ENCODE assay signal across 14 mouse cellular contexts in genomic region chr1:169060627-169061026, GRCm38 (mm10).
DNase-seq lines count a peak whose midpoint lies in the region; ATAC-seq lines count a peak whose summit lies in the region.
"Had no signal": no experiment of that assay in that cellular context is flagged by ENCODE, and none has a peak within 500 bp of the region (broad histone marks: within the 10 kb centered on the region; RNA-seq: fewer than 3 reads in every experiment).

No protein-coding gene starts in this region.

- H3K4me3 ChIP-seq in forebrain, embryonic 13.5 days = no peak overlapping the region
- H3K4me3 ChIP-seq in forebrain, embryonic 12.5 days (replicated peaks) = no peak overlapping the region
- no peak overlapping the region for H3K4me3 ChIP-seq in midbrain, embryonic 11.5 days (ENCODE audit: low read depth, low read length)
- H3K4me3 ChIP-seq in midbrain, embryonic 10.5 days = no peak overlapping the region
- H3K4me3 ChIP-seq in midbrain, embryonic 14.5 days (replicated peaks; ENCODE audit: low read depth, low read length) = no peak overlapping the region
- H3K4me3 ChIP-seq in intestine, embryonic 15.5 days (replicated peaks) = no peak overlapping the region
- H3K4me3 ChIP-seq: hindbrain, embryonic 10.5 days had no signal

- peaks cover 3% of the 10 kb centered on the region; the same call in 1 of the 2 replicates for H3K4me1 ChIP-seq in forebrain, embryonic 13.5 days
- H3K4me1 ChIP-seq in forebrain, embryonic 12.5 days = 0 out of 2 replicates have a peak, but pooled peaks cover 4% of the 10 kb centered on the region
- H3K4me1 ChIP-seq in midbrain, embryonic 11.5 days (ENCODE audit: control insufficient read depth, insufficient read depth, low read length) = no peaks in the 10 kb centered on the region
- H3K4me1 ChIP-seq in midbrain, embryonic 10.5 days = 0 out of 2 replicates have a peak, but pooled peaks cover 2% of the 10 kb centered on the region
- H3K4me1 ChIP-seq in midbrain, embryonic 14.5 days (ENCODE audit: control insufficient read depth, insufficient read depth, low read length) = 0 out of 2 replicates have a peak, but pooled peaks cover 5% of the 10 kb centered on the region
- H3K4me1 ChIP-seq in intestine, embryonic 15.5 days (replicated peaks) = no peaks in the 10 kb centered on the region

- H3K9ac ChIP-seq in forebrain, embryonic 13.5 days = no peak overlapping the region
- H3K9ac ChIP-seq in forebrain, embryonic 12.5 days = no peak overlapping the region
- H3K9ac ChIP-seq in midbrain, embryonic 11.5 days (ENCODE audit: low read length) = no peak overlapping the region
- no peak overlapping the region for H3K9ac ChIP-seq in midbrain, embryonic 14.5 days (replicated peaks; ENCODE audit: low read length)
- H3K9ac ChIP-seq in intestine, embryonic 15.5 days = no peak overlapping the region

- H3K4me2 ChIP-seq in forebrain, embryonic 13.5 days = no peak overlapping the region
- H3K4me2 ChIP-seq in forebrain, embryonic 12.5 days = no peak overlapping the region
- H3K4me2 ChIP-seq in midbrain, embryonic 11.5 days = no peak overlapping the region
- no peak overlapping the region for H3K4me2 ChIP-seq in midbrain, embryonic 14.5 days (ENCODE audit: low read length)
- H3K4me2 ChIP-seq in intestine, embryonic 15.5 days (replicated peaks) = no peak overlapping the region

- peak; percentile 4 for DNase-seq in midbrain, embryonic 11.5 days (ENCODE audit: low spot score, missing footprints)
- no peak for DNase-seq in midbrain, embryonic 10.5 days (ENCODE audit: low spot score)
- peak; percentile 47 for DNase-seq in midbrain, embryonic 14.5 days
- DNase-seq in urinary bladder, postnatal 36 days (ENCODE audit: low spot score in 2 of 2) = no peak
- DNase-seq: adrenal gland, postnatal 14 days; cerebellum, postnatal 10 days; lung, postnatal 14 days; right cerebral cortex, postnatal 14 days had no signal

- ATAC-seq in forebrain, embryonic 13.5 days = peak; percentile 92
- no peak for ATAC-seq in forebrain, embryonic 12.5 days (ENCODE audit: low FRiP score)
- no peak for ATAC-seq in midbrain, embryonic 11.5 days (ENCODE audit: low FRiP score)
- ATAC-seq in midbrain, embryonic 14.5 days (ENCODE audit: low FRiP score, low TSS enrichment) = no peak; the same call in 1 of the 2 replicates
- no peak for ATAC-seq in megakaryocyte progenitor cell, adult 5-6 weeks (replicated peaks; ENCODE audit: poor library complexity)
- ATAC-seq in intestine, embryonic 15.5 days = no peak

- H3K36me3 ChIP-seq in forebrain, embryonic 13.5 days (ENCODE audit: poor library complexity, severe bottlenecking) = no peaks in the 10 kb centered on the region
- no peaks in the 10 kb centered on the region for H3K36me3 ChIP-seq in forebrain, embryonic 12.5 days (replicated peaks)
- H3K36me3 ChIP-seq in midbrain, embryonic 11.5 days (ENCODE audit: control insufficient read depth, insufficient read depth, low read length) = no peaks in the 10 kb centered on the region
- H3K36me3 ChIP-seq in midbrain, embryonic 10.5 days = no peaks in the 10 kb centered on the region
- H3K36me3 ChIP-seq in midbrain, embryonic 14.5 days (ENCODE audit: control insufficient read depth, insufficient read depth, low read length) = no peaks in the 10 kb centered on the region
- no peaks in the 10 kb centered on the region for H3K36me3 ChIP-seq in intestine, embryonic 15.5 days
- H3K36me3 ChIP-seq: hindbrain, embryonic 10.5 days had no signal

- H3K27me3 ChIP-seq in forebrain, embryonic 13.5 days = no peaks in the 10 kb centered on the region
- H3K27me3 ChIP-seq in forebrain, embryonic 12.5 days = no peaks in the 10 kb centered on the region
- H3K27me3 ChIP-seq in midbrain, embryonic 11.5 days (ENCODE audit: control insufficient read depth, insufficient read depth, low read length) = no peaks in the 10 kb centered on the region
- no peaks in the 10 kb centered on the region for H3K27me3 ChIP-seq in midbrain, embryonic 10.5 days (ENCODE audit: low read depth, poor library complexity, severe bottlenecking)
- no peaks in the 10 kb centered on the region for H3K27me3 ChIP-seq in midbrain, embryonic 14.5 days (ENCODE audit: control insufficient read depth, insufficient read depth, low read length)
- H3K27me3 ChIP-seq in intestine, embryonic 15.5 days (replicated peaks) = no peaks in the 10 kb centered on the region

- WGBS in forebrain, embryonic 13.5 days = 65% methylated on average over 6 of the region's 6 CpGs
- 77% methylated on average over 6 of the region's 6 CpGs for WGBS in forebrain, embryonic 12.5 days
- WGBS in midbrain, embryonic 11.5 days = 82% methylated on average over 6 of the region's 6 CpGs
- 91% methylated on average over 6 of the region's 6 CpGs for WGBS in midbrain, embryonic 10.5 days
- WGBS in midbrain, embryonic 14.5 days = 55% methylated on average over 6 of the region's 6 CpGs
- 80% methylated on average over 6 of the region's 6 CpGs for WGBS in intestine, embryonic 15.5 days

- peak overlapping the region; percentile 75 for H3K27ac ChIP-seq in forebrain, embryonic 13.5 days
- no peak overlapping the region for H3K27ac ChIP-seq in forebrain, embryonic 12.5 days
- H3K27ac ChIP-seq in midbrain, embryonic 11.5 days (ENCODE audit: low read depth, low read length) = no peak overlapping the region
- no peak overlapping the region for H3K27ac ChIP-seq in midbrain, embryonic 10.5 days (replicated peaks)
- no peak overlapping the region for H3K27ac ChIP-seq in midbrain, embryonic 14.5 days (replicated peaks; ENCODE audit: low read depth, low read length)
- no peak overlapping the region for H3K27ac ChIP-seq in intestine, embryonic 15.5 days
- H3K27ac ChIP-seq: hindbrain, embryonic 10.5 days; kidney, postnatal 0 days had no signal

- no peaks in the 10 kb centered on the region for H3K9me3 ChIP-seq in forebrain, embryonic 13.5 days (replicated peaks)
- H3K9me3 ChIP-seq in forebrain, embryonic 12.5 days = no peaks in the 10 kb centered on the region
- no peaks in the 10 kb centered on the region for H3K9me3 ChIP-seq in midbrain, embryonic 11.5 days (ENCODE audit: control insufficient read depth, low read length)
- no peaks in the 10 kb centered on the region for H3K9me3 ChIP-seq in midbrain, embryonic 10.5 days (replicated peaks)
- H3K9me3 ChIP-seq in midbrain, embryonic 14.5 days (ENCODE audit: control insufficient read depth, low read length) = no peaks in the 10 kb centered on the region
- no peaks in the 10 kb centered on the region for H3K9me3 ChIP-seq in intestine, embryonic 15.5 days
- H3K9me3 ChIP-seq: hindbrain, embryonic 10.5 days had no signal

Comparison
In these comparisons a context has a peak if more than half of its experiments do, and no peak if none do; other contexts are left out.
1. DNase-seq: peak in midbrain, embryonic 11.5 days (single experiment) and midbrain, embryonic 14.5 days (single experiment); none in midbrain, embryonic 10.5 days (single experiment) and urinary bladder, postnatal 36 days (0 of 2).